Mouse (Mus musculus) embryonic fibroblast, embryonic 13.5 days (primary cell): ENCODE results near the gene Olfr984. TPM values are rescaled to one million over a fixed set of nuclear protein-coding genes. Genes with fewer than 3 reads are reported as not detected.

ENCODE experiments used
- H3K27ac ChIP-seq: 2 replicates; pipeline ENCODE4 v1.5.1; 2012; ENCODE audit warnings: low read length, control low read depth, inconsistent platforms; ENCODE audit not compliant: insufficient read depth
- H3K4me1 ChIP-seq: 2 replicates; pipeline ENCODE4 v1.6.1; 2011; ENCODE audit warnings: low read length; ENCODE audit not compliant: control insufficient read depth, insufficient read depth
- H3K4me3 ChIP-seq: 2 replicates; pipeline ENCODE4 v1.5.1; 2011; ENCODE audit warnings: mild to moderate bottlenecking, control low read depth, low read length; ENCODE audit not compliant: insufficient read depth
- CTCF ChIP-seq: IDR thresholded peaks from 2 replicates; pipeline ENCODE4 v1.5.1; 2011; ENCODE audit warnings: mild to moderate bottlenecking, control low read depth, low read length, moderate library complexity, borderline replicate concordance; ENCODE audit not compliant: insufficient read depth
- POLR2A ChIP-seq: IDR thresholded peaks from 2 replicates; pipeline ENCODE4 v1.6.1; 2011; ENCODE audit warnings: low read depth, mild to moderate bottlenecking, control low read depth, low read length, moderate library complexity
- polyA plus RNA-seq: library from polyadenylated mRNA; stranded (reverse); fragments of >200 nt; gene quantifications from 2 replicates; pipeline ENCODE4 v1.2.4, GENCODE M21; 2011; ENCODE audit warnings: low read depth; ENCODE audit not compliant: missing spikeins, insufficient read length

Olfr984 gene
- not detected in 2 replicates for polyA plus RNA-seq

- Histone ChIP-seq H3K4me1 (0 out of 2 replicates have a peak, but pooled peaks cover 2% of the 10 kb centered on the region), H3K4me3 (no peak within 1 kb of the TSS), H3K27ac (no peak within 1 kb of the TSS)
- TF ChIP-seq POLR2A (no peak), CTCF (no peak)
Measured at GRCm38 (mm10) chr9:40114106-40114505, at the start of gene Olfr984. Olfr984 (minus strand) TSS chr9:40114206.

GRCm38 (mm10) chr9:40155118-40155644, 41.2 kb upstream of the Olfr984 start:
- H3K4me3 ChIP-seq = no peak overlapping the region
- H3K4me1 ChIP-seq = no peaks in the 10 kb centered on the region
- H3K27ac ChIP-seq = no peak overlapping the region
- TF ChIP-seq CTCF (no peak), POLR2A (no peak)

- TF ChIP-seq POLR2A (no peak), CTCF (no peak)
- H3K27ac ChIP-seq = no peak overlapping the region
- no peaks in the 10 kb centered on the region for H3K4me1 ChIP-seq
- H3K4me3 ChIP-seq = no peak overlapping the region
Measured at GRCm38 (mm10) chr9:40141544-40141943, 27.5 kb upstream of the Olfr984 start.

- Histone ChIP-seq H3K27ac (no peak overlapping the region), H3K4me3 (no peak overlapping the region), H3K4me1 (no peaks in the 10 kb centered on the region)
- no peak for TF ChIP-seq POLR2A
- TF ChIP-seq CTCF = no peak
Measured at GRCm38 (mm10) chr9:40139484-40139883, 25.5 kb upstream of the Olfr984 start.

- H3K4me3 ChIP-seq = no peak overlapping the region
- no peaks in the 10 kb centered on the region for H3K4me1 ChIP-seq
- TF ChIP-seq CTCF = no peak
- TF ChIP-seq POLR2A = no peak
- H3K27ac ChIP-seq = no peak overlapping the region
Measured at GRCm38 (mm10) chr9:40136987-40137688, 23.1 kb upstream of the Olfr984 start.

- no peak overlapping the region for H3K27ac ChIP-seq
- TF ChIP-seq CTCF (no peak), POLR2A (no peak)
- no peak overlapping the region for H3K4me3 ChIP-seq
Measured at GRCm38 (mm10) chr9:40130556-40130955, 16.6 kb upstream of the Olfr984 start.

GRCm38 (mm10) chr9:40130084-40130483, 16.1 kb upstream of the Olfr984 start, which contains the start of gene Olfr985:
Olfr985 (minus strand) TSS chr9:40130184.
- no peak within 1 kb of the TSS for H3K27ac ChIP-seq
- H3K4me1 ChIP-seq = no peaks in the 10 kb centered on the region
- TF ChIP-seq CTCF = no peak
- H3K4me3 ChIP-seq = no peak within 1 kb of the TSS

More at GRCm38 (mm10) chr9:40130556-40130955, 16.6 kb upstream of the Olfr984 start:
- H3K4me1 ChIP-seq = no peaks in the 10 kb centered on the region

- Histone ChIP-seq H3K27ac (peak overlapping the region; percentile 11; the same call in 1 of the 2 replicates), H3K4me3 (no peak overlapping the region), H3K4me1 (0 out of 2 replicates have a peak, but pooled peaks cover 2% of the 10 kb centered on the region)
- TF ChIP-seq CTCF = no peak
- TF ChIP-seq POLR2A = no peak
Measured at GRCm38 (mm10) chr9:40117287-40117659, 3.3 kb upstream of the Olfr984 start.

GRCm38 (mm10) chr9:40116645-40117286, 2.8 kb upstream of the Olfr984 start:
- H3K27ac ChIP-seq = peak overlapping the region; percentile 11; the same call in 1 of the 2 replicates
- TF ChIP-seq CTCF (no peak), POLR2A (no peak)
- no peak overlapping the region for H3K4me3 ChIP-seq
- H3K4me1 ChIP-seq = 0 out of 2 replicates have a peak, but pooled peaks cover 2% of the 10 kb centered on the region

- no peak overlapping the region for H3K4me3 ChIP-seq
- TF ChIP-seq POLR2A (no peak), CTCF (no peak)
- H3K27ac ChIP-seq = 0 out of 2 replicates have a peak overlapping the region, but pooled peaks have one; percentile 18
- H3K4me1 ChIP-seq = peaks cover 7% of the 10 kb centered on the region
Measured at GRCm38 (mm10) chr9:40094769-40095168, 19.2 kb downstream of the Olfr984 start.
